Mouse (Mus musculus): ENCODE data around the gene Npnt. TPM values are rescaled to one million over a fixed set of nuclear protein-coding genes. Genes with fewer than 3 reads are reported as not detected.

Gene Npnt
- total RNA-seq, 1 experiment from 2014 or later: 0.40 TPM

DNA sequence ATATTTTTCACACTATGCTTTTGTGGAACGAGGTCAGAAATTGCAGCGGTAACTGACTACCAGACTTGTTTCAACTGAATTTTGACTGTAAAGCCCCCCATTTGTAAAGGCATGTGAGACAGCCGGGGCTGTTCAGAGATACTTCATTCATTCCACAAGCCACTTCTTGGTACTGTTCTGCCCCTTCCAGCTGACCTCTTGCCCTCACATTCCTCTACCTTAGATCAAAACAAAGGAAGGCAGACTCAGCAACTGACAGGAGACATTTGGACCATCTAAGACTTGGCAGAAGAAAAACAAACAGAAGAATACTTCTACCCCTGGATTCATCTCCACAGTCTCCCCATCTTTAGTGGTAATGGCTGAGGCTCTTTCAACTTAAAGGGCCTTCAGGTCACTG lies 5.5 kb downstream of the Npnt start:
- ATAC-seq (replicated peaks in 1 of 2; ENCODE audit: insufficient read depth in 1 of 2, low FRiP score in 2 of 2, low TSS enrichment in 1 of 2, low read depth in 1 of 2, poor library complexity in 2 of 2, severe bottlenecking in 2 of 2): no peak

DNA sequence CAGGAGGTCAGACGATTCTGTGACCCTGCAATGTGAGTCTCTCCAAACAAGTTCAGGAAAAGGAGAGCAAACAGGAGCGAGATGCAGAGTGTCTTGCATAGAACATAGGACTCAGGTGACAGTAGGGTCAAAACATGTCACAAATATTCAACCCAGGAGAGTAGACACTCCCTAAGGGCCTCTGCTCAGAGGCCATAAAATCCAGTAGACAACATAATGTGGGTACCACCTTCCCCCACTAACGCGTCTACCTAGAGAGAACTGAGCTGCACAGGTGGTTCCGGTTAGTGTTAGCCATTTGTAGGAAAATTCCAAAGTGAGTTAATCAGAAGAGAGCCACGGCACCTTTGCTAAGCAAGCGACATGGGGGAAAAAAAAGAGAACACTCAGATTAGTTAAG lies 5.9 kb downstream of the Npnt start:
- ATAC-seq (replicated peaks in 1 of 2; ENCODE audit: insufficient read depth in 1 of 2, low FRiP score in 2 of 2, low TSS enrichment in 1 of 2, low read depth in 1 of 2, poor library complexity in 2 of 2, severe bottlenecking in 2 of 2): no peak

DNA sequence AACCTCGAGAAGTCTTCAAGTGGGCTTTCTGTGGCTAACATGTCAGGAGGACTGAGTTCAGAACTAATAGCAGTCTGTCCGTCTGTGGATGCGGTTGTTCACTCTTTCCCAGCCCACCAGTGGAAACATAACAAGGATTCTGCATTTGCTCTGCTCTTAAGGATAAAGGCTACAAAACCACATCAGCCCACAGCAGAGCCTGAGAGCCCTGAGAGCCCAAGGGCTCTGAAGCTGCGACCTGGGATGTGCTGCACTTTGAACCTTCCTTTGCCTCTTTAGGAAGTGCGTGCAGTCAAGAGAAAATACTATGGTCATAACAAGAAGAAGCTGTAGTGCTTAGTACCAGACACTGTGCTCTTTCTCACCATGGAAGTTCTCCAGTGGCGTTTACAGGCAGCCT lies 7.3 kb downstream of the Npnt start:
- ATAC-seq (replicated peaks in 1 of 2; ENCODE audit: insufficient read depth in 1 of 2, low FRiP score in 2 of 2, low TSS enrichment in 1 of 2, low read depth in 1 of 2, poor library complexity in 2 of 2, severe bottlenecking in 2 of 2): no peak

DNA sequence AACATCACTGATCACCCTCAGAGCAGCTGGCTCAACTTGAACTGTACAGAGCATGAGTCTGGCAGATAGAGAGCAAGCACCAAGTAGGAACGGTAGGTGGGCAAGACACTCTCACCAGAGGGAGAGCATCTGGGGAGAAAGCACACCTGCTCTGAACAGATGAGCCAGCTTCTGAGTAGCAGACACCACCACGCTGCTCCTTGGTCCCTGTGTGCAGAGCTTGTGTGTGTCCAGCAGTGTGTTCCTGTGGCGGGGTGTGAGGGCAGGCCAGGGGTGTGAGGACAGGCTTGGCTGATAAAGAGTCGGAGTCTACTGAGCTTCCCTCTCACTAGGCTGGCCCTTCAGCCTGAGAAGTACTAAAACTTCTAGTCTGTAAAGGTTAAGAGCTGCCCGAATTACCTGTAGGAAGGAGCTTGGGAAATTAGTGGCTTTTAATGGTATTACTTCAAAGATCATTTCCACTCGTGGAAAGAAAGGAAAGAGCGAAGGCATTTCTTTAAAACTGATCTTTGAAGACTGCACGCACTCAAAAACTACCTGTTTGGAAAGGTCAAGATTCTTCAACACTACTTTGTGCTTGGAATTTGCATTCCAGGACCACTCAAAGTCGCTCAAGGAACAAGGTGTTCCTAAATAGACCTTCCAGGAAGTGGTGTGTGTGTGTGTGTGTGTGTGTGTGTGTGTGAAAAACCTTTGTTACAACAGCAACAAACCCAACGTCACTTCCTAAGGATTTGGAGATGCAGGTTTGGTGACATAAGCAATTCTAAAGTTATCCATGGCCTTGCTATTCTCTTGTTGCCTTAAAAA lies 9.7 kb downstream of the Npnt start:
- ATAC-seq (replicated peaks in 1 of 2; ENCODE audit: insufficient read depth in 1 of 2, low FRiP score in 2 of 2, low TSS enrichment in 1 of 2, low read depth in 1 of 2, poor library complexity in 2 of 2, severe bottlenecking in 2 of 2): no peak

DNA sequence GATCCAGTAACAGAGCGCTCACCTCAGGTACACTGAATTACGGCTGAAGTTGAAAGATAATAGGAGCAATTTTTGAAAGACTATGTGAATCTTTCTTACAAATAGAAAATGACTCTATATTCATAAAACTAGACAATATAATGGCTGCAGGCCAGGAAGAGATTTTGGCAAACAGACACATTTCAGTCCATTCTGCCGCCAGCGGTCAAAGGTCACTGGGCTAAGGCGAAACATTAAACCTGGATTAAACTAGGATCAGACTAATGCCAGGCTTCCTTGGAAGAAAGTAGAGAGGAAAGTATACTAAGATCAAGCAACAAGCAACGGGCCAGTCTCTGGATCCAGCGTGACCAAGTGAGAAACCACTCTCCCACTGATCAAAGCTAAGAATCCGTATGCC lies 11.1 kb downstream of the Npnt start:
- no peak for ATAC-seq (replicated peaks in 1 of 2; ENCODE audit: insufficient read depth in 1 of 2, low FRiP score in 2 of 2, low TSS enrichment in 1 of 2, low read depth in 1 of 2, poor library complexity in 2 of 2, severe bottlenecking in 2 of 2)

DNA sequence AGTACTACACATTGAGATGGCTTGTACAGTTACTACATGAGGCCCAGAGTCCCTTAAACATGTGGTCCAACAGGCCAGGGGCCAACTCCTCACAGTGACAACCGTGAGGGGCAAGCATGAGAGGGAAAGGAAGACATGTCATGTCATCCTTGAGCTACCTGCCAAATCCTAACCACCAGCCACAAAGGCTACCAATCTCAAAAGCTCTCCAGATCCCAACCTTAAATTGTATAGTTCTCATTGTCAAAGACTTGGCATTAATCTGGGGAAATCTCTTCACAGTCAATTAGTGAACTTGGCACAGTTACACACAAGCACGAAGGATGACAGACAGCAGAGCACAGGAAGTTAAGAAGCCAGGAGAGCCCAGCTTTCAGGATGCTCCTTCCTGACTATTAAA lies 15.4 kb downstream of the Npnt start:
- ATAC-seq (replicated peaks in 1 of 2; ENCODE audit: insufficient read depth in 1 of 2, low FRiP score in 2 of 2, low TSS enrichment in 1 of 2, low read depth in 1 of 2, poor library complexity in 2 of 2, severe bottlenecking in 2 of 2): no peak

DNA sequence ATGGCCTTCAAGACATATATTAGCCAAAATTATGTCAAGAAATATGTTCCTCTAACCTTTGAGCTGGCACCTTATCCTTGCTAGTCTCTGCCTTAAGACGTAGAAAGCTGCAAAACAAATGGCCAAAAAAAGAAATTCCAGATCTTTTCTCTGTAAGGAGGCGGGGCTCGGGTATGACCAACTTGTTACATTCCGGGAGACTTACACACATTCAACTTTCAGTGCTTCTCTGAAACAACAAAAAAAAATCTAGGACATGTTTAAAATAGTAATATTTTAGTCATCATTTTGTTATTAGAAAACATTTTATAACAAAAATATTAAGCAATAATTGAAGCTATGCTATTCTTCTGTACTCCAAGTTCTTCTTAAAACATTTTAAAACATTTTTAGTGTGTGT lies 18.6 kb downstream of the Npnt start:
- no peak for ATAC-seq (replicated peaks in 1 of 2; ENCODE audit: insufficient read depth in 1 of 2, low FRiP score in 2 of 2, low TSS enrichment in 1 of 2, low read depth in 1 of 2, poor library complexity in 2 of 2, severe bottlenecking in 2 of 2)

DNA sequence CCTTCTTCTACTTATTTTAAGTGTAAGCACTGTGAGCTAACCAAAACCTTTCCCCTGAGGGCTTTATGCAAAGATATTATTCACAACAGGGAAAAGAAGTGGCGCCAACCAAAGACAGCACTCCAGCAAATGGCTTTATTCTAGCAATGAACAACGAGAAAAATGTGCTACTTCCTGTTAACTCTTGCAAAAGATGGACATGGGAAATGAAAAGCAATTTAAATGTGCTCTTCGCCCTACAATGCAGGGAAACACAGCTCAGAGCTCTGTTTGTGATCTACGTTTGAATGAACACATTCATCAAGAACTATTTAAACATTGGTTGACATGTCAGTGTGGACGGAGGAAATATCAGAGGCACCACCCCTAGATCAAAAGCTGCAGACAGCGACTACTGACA lies 20.2 kb downstream of the Npnt start:
- no peak for ATAC-seq (replicated peaks in 1 of 2; ENCODE audit: insufficient read depth in 1 of 2, low FRiP score in 2 of 2, low TSS enrichment in 1 of 2, low read depth in 1 of 2, poor library complexity in 2 of 2, severe bottlenecking in 2 of 2)

DNA sequence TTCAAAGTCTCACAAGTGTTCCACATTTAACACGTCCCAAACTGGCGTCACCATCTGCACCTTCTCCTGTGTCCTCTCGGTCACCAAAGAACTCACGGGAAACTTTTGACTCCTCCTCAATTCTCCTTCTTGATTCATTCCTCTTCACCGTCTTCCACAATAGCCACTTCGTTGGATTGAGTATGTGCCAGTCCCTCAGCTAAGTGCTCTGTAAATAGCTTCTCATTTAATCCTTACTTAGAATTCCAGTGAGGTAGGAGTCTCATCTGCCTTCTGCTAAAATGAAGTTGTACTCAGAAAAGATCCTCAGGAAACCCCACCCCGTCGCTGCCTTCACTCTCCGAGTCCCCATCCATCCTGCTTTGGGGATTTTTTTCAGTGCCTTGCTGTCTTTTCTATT lies 21.9 kb downstream of the Npnt start:
- ATAC-seq (replicated peaks in 1 of 2; ENCODE audit: insufficient read depth in 1 of 2, low FRiP score in 2 of 2, low TSS enrichment in 1 of 2, low read depth in 1 of 2, poor library complexity in 2 of 2, severe bottlenecking in 2 of 2): no peak

DNA sequence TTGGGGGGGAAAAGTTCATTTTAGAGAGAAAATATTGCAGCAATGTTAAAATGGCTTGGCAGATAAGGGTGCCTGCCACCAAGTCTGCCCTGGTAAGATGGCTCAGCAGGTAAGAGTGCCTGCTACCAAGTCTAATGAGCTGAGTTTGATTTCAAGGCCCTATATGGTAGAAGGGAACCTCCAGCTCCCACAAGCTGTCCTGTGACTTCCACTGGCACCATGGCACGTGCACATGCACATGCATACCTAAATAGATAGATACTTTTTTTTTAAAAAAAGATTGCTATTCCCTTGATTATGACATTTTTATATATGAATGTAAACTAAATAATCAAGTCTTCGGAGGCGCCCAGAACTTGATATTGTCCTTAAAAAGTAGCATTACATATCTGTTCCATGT lies 30.3 kb downstream of the Npnt start:
- no peak for ATAC-seq (replicated peaks in 1 of 2; ENCODE audit: insufficient read depth in 1 of 2, low FRiP score in 2 of 2, low TSS enrichment in 1 of 2, low read depth in 1 of 2, poor library complexity in 2 of 2, severe bottlenecking in 2 of 2)

DNA sequence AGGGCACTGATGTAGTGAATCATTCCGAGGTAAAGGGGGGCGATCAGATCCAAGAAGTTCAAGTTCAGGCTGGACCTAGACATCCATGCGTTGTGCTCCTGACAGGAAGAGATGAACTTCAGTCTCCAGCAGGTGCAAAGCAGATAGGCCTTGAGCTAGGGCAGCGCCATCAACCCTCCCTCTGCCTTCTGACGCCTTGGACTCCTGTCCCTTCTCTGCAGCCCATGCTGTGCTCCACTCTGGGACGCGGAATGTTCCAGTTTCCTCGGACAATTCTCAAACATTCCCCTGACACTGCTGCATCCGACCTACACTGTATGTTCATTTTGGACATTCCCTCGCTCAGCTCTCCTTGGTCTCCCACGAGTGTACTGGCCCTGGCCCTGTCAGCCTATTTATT lies 30.9 kb downstream of the Npnt start:
- ATAC-seq (replicated peaks in 1 of 2; ENCODE audit: insufficient read depth in 1 of 2, low FRiP score in 2 of 2, low TSS enrichment in 1 of 2, low read depth in 1 of 2, poor library complexity in 2 of 2, severe bottlenecking in 2 of 2): no peak

DNA sequence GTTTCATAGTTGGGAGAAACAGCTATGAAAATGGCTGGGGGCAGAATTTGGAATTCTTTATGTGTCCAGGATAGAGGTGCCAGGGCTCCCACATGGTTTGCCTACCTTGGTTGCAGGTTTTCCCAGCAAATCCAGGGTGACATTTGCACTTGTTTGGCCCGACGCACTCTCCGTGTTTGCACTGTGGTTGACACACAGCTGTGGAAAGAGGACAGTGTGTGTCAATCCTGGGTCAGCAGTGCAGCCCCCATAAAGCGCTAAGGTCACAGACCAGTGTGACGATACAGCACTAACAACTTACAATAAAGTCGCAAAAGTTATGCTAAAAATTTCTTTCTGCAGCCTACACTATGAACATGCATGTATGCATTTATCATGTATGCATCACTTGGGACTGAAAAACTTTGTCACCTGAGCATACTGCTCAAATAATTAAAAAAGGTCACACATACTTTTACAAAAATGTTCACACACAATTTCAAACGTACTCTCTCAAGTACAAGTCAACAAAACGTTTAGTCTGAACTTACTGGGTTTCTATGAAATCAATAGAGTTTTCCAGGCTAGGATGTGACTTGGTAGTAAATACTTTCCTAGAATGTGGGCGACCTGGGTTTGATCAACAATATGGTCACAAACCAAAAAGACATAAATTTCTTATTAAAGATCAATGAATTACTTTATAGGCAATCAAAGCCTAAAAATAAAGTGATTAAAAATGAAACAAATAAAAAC lies 32.6 kb downstream of the Npnt start:
- no peak for ATAC-seq (replicated peaks in 1 of 2; ENCODE audit: insufficient read depth in 1 of 2, low FRiP score in 2 of 2, low TSS enrichment in 1 of 2, low read depth in 1 of 2, poor library complexity in 2 of 2, severe bottlenecking in 2 of 2)

DNA sequence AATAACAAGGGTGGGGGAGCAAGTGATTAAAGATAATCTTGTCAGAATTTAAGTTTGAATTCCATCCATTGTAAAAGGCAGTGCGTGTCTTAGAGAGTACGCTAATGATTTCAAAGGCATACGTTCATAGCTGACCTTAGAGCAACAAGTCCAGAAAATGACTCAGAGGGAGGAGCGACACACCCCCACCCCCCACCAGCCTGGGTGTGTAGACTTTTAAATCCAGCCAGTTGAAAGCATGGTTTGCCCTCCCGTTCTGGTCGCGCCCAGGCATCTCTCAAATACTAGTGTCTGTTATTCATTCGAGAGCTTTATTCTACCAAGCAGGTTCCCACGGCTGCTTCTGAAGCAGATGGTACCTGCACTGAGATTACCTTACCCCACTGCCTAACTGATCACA lies 34.4 kb downstream of the Npnt start:
- ATAC-seq (replicated peaks in 1 of 2; ENCODE audit: insufficient read depth in 1 of 2, low FRiP score in 2 of 2, low TSS enrichment in 1 of 2, low read depth in 1 of 2, poor library complexity in 2 of 2, severe bottlenecking in 2 of 2): no peak

DNA sequence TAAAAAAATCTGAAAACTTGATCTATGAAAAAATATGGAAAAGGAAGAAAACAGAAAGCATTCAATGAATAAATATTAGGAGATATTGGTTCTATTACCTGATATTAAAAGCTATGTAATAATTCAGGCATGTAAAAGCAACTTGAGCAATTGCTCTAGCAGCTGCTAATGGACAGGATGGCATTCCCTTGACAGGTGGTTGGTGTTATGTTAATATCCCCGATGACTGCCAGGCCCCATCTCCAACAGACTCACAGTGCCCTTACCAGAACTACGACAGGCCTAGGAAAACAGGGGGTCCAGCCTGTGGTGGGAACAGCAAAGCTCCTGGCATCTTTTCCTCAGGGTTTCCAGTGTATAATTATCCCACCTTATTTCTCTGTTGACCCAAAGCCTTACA lies 37.7 kb downstream of the Npnt start:
- no peak for ATAC-seq (replicated peaks in 1 of 2; ENCODE audit: insufficient read depth in 1 of 2, low FRiP score in 2 of 2, low TSS enrichment in 1 of 2, low read depth in 1 of 2, poor library complexity in 2 of 2, severe bottlenecking in 2 of 2)

DNA sequence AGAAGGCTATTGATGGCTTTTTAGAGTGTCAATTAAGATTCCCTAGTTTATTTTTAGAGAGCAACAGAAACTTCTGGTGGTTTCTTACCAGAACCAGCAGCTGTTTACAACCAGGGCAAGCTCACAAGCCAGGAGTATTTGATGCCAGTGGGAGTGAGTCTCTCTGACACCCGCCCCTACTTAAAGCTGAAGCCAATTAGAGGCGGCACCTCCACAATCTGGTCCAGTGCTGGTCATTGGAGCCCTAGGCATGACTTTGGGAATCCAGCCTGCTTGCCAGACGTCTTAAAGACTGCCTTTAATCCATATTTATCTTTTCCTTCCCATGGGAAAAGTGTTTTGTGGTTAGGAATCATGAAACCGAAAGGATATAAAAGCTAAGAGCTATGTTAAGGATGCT lies 38.4 kb downstream of the Npnt start:
- no peak for ATAC-seq (replicated peaks in 1 of 2; ENCODE audit: insufficient read depth in 1 of 2, low FRiP score in 2 of 2, low TSS enrichment in 1 of 2, low read depth in 1 of 2, poor library complexity in 2 of 2, severe bottlenecking in 2 of 2)

DNA sequence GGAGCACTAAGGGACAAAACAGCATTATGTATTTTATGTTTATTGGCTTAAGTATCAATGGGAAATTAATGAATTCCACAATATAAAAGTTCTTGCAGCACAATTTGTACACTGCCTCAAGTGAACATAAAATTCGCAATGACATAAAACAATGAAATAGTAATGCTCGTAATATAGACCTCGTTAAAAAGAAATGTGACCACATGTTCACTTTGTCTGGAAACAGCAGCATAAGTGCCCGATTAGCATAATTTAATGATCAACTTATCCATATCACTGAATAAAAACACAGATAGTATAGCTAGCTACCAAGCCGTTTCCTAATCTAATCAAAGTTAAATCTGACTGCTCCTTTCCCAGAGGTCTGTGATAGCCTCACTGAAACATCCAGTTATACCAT lies 39.4 kb downstream of the Npnt start:
- ATAC-seq (replicated peaks in 1 of 2; ENCODE audit: insufficient read depth in 1 of 2, low FRiP score in 2 of 2, low TSS enrichment in 1 of 2, low read depth in 1 of 2, poor library complexity in 2 of 2, severe bottlenecking in 2 of 2): no peak

DNA sequence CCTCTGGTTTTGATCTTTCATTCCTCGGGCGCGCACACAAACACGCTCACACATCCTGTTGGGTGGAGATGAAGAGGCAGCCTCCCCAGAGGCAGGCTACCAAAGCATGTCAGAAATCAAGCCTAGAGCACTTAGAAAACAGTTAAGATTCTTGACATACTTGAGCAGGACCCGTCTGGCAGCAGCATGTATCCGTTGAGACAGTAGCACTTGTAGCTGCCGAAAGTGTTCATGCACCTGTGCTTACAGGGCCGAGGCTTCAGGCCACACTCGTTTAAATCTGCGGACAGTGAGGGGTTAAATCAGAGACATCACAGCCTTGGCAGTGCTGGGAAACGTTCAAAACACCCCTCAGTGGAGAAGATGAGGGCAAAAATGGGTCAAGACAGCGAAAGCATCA lies 40.4 kb downstream of the Npnt start:
- ATAC-seq (replicated peaks in 1 of 2; ENCODE audit: insufficient read depth in 1 of 2, low FRiP score in 2 of 2, low TSS enrichment in 1 of 2, low read depth in 1 of 2, poor library complexity in 2 of 2, severe bottlenecking in 2 of 2): no peak

DNA sequence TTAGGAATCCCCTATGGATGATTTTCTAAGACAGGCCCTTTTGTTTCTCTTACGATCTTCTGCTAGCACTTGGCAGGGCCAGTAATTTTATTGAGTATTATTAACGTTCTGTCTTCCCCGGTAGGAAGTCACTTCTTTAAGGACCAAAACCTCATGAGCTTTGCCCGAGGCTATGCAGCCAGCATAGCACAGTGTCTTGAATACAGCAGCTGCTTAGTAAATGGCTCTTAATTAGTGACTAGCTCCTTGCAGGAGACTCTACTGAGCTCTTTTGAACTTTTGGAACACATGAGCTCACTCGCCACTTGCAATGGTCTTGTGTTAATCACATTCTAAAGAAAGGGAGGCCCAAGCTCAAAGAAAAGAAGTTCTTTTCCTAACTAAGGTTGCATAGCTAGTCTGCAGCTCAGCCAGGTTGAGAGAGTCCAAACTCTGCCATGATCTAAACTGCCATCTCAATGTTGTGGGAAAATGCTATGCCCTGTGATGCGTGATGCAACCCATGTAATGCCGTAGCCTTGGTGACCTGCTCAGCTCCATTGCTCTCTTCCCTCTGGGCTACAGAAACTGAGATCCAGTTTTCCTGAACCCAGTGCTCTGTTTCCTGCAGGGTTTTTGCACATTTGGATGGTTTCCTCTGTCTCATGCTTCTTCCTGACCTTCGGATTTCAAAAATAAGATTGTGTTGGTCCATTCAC lies 42.4 kb downstream of the Npnt start:
- no peak for ATAC-seq (replicated peaks in 1 of 2; ENCODE audit: insufficient read depth in 1 of 2, low FRiP score in 2 of 2, low TSS enrichment in 1 of 2, low read depth in 1 of 2, poor library complexity in 2 of 2, severe bottlenecking in 2 of 2)

All from hematopoietic stem cell, adult 5-6 weeks (primary cell).